Mouse (Mus musculus): Measurements from ENCODE around the gene Kansl1.

DNA sequence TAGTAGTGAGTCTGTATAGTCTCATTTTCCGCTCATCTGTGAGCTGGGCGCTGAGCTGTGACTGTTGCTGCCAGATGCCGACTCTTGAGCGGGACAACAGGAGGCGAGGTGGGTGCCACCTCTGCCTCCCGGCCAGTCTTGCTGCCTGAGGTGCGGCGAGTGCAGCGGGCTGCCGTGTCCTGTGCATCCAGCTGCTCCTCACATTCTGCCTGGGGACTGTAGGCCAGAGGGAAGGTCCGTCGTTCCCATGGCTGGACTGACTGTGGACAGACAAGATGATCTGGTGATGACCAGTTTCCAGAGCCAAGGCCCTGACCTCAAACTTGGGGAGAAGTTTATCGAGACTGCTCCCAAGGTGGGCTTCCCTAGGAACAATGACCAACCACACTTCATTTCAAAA lies 133.7 kb downstream of the Kansl1 start:
- no peak for TF ChIP-seq CTCF (IDR thresholded peaks at IDR 0.05; ENCODE audit: low read depth, low read length)
- TF ChIP-seq GATA2 (IDR thresholded peaks at IDR 0.05; ENCODE audit: borderline replicate concordance, low read depth, low read length): no peak
- no peak for TF ChIP-seq GATA1 (IDR thresholded peaks at IDR 0.05; ENCODE audit: borderline replicate concordance, low read length)
- no peak for TF ChIP-seq POLR2AphosphoS5 (IDR thresholded peaks at IDR 0.05; ENCODE audit: insufficient replicate concordance, low read depth, low read length)
